Mouse (Mus musculus) macrophage (primary cell): ENCODE measurements around the gene H2afy. TPM values are rescaled to one million over a fixed set of nuclear protein-coding genes. Genes with fewer than 3 reads are reported as not detected.

Experiments used
- H3K27ac ChIP-seq: fragments of 350-480 bp; formaldehyde crosslinking; 2 replicates; pipeline ENCODE4 v1.9.0; 2021
- H3K36me3 ChIP-seq: fragments of 350-480 bp; formaldehyde crosslinking; 2 replicates; pipeline ENCODE4 v1.9.0; 2021; ENCODE audit errors: inconsistent target
- H3K4me3 ChIP-seq: fragments of 350-480 bp; formaldehyde crosslinking; 2 replicates; pipeline ENCODE4 v1.9.0; 2021; ENCODE audit errors: inconsistent target
- H3K79me2 ChIP-seq: fragments of 350-480 bp; formaldehyde crosslinking; 2 replicates; pipeline ENCODE4 v1.9.0; 2021; ENCODE audit errors: inconsistent target
- WGBS: methylation state at CpG from one replicate; pipeline ENCODE4 v1.1.7; 2026; ENCODE audit warnings: inconsistent platforms; ENCODE audit not compliant: missing documents; 5-methylcytosine and 5-hydroxymethylcytosine counted together
- polyA plus RNA-seq: library from polyadenylated mRNA; stranded (reverse); fragments of 250-400 nt; gene quantifications from 3 replicates; pipeline ENCODE4 v1.2.4, GENCODE M21; 2018; ENCODE audit warnings: inconsistent platforms
- total RNA-seq, 78 experiments: library from RNA; depleted of rRNA; stranded (reverse); fragments of 250-400 nt; gene quantifications; 1 replicate in 9 of 78; 2 replicates in 24 of 78; 3 replicates in 43 of 78; 4 replicates in 2 of 78; pipeline ENCODE4 v1.2.4; 2018; ENCODE audit warnings: inconsistent platforms in 56 of 78

H2afy gene
- total RNA-seq (2018; cell fraction: chromatin; rRNA removed) = 100 to 1,000 TPM; 256 to 801 (median 305) TPM
- 100 to 1,000 TPM in 25 of 26 experiments, 10 to 100 TPM in 1; 96.6 to 142 (median 118) TPM for total RNA-seq (2018; cell fraction: cytosol; rRNA removed)
- total RNA-seq (2018; cell fraction: nucleus; rRNA removed) = 100 to 1,000 TPM; 122 to 541 (median 233) TPM
- 96.3 to 139 TPM (median 138 TPM) in 3 replicates for polyA plus RNA-seq

DNA sequence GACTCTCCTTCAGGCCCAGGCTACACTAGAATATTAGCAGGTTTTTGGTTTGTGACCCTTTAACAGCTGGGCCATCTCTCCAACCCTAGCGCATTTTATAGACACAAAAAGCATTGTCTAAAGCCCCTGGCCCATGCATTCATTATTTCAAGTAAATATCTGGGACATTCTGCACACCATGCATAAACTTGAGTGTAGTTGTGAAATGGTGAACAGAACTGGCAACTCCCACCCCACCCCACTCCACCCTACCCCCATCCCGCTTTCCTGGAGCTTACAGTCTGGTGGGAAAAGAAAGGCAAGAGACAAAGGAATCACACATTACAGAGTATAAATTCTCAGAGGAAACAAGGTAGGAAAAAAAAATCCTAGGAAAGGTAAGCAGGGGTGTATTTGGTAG, at the start of gene H2afy:
H2afy (minus strand) TSS at position 162 of the 400 bp plus-strand sequence.
- 90% methylated on average over 2 of the region's 2 CpGs for WGBS
- H3K36me3 ChIP-seq = no peaks in the 10 kb centered on the region
- peaks cover 34% of the 10 kb centered on the region for H3K79me2 ChIP-seq
- H3K27ac ChIP-seq = peak within 1 kb of the TSS; percentile 63
- peak within 1 kb of the TSS; percentile 38 for H3K4me3 ChIP-seq

DNA sequence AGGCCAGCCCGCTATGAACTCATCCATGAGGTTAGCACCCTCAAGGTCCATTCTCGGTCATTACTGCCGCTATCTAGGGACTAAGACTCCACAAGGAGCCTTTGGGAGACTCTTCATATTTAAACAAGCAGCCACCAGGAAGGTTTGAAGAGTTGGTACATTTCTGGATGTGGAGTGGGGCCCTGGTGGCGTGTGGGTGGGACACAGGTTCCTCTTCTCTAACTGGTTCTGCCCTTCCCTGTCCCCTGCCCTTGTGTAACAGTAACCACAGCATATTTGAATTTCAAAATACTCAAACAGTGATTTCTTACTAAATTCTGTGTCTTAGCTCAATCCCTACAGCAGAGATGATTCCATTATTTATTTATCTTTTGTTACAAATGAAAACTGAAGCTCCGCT, 47.5 kb upstream of the H2afy start:
- H3K36me3 ChIP-seq = no peaks in the 10 kb centered on the region
- 14% methylated on average over 5 of the region's 5 CpGs for WGBS
- H3K27ac ChIP-seq = peak overlapping the region; percentile 97
- no peaks in the 10 kb centered on the region for H3K79me2 ChIP-seq
- H3K4me3 ChIP-seq = no peak overlapping the region

DNA sequence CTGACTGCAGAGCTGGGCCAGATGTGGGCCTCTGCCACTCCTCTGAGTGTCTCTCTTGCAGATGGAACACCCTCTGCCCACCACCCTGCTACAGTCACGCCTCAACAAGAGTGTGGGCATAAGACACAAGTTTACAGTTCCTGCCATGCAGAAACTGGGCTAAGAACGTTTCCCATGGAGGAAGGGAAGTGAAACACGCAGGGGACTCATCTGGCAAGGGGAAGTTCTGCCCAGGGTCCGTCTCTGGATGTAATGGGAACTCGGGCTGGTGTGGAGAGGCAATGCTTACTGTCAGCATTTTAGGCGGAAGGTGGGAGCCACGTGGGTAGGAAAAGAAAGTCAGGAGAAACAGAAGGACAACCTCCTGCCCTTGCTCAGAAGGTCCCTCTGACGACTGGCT, 45.3 kb upstream of the H2afy start:
- 1% methylated on average over 8 of the region's 8 CpGs for WGBS
- H3K4me3 ChIP-seq = no peak overlapping the region
- no peaks in the 10 kb centered on the region for H3K36me3 ChIP-seq
- H3K27ac ChIP-seq = peak overlapping the region; percentile 97
- peaks cover 21% of the 10 kb centered on the region for H3K79me2 ChIP-seq

GRCm38 (mm10) chr13:56178416-56179035, 42.4 kb upstream of the H2afy start, which contains the start of gene Tifab:
Gene Tifab, minus strand, starts transcription at chr13:56178885.
- WGBS = 7% methylated on average over 16 of the region's 16 CpGs
- Histone ChIP-seq H3K79me2 (peaks cover 36% of the 10 kb centered on the region), H3K4me3 (peak within 1 kb of the TSS; percentile 85), H3K27ac (peak within 1 kb of the TSS; percentile 97), H3K36me3 (no peaks in the 10 kb centered on the region; the same call in 1 of the 2 replicates)

GRCm38 (mm10) chr13:56176310-56176709, 40.1 kb upstream of the H2afy start:
- peak overlapping the region; percentile 85; the same call in 1 of the 2 replicates for H3K4me3 ChIP-seq
- no peaks in the 10 kb centered on the region; the same call in 1 of the 2 replicates for H3K36me3 ChIP-seq
- WGBS = 75% methylated on average over 7 of the region's 9 CpGs
- peaks cover 36% of the 10 kb centered on the region for H3K79me2 ChIP-seq
- H3K27ac ChIP-seq = peak overlapping the region; percentile 97

DNA sequence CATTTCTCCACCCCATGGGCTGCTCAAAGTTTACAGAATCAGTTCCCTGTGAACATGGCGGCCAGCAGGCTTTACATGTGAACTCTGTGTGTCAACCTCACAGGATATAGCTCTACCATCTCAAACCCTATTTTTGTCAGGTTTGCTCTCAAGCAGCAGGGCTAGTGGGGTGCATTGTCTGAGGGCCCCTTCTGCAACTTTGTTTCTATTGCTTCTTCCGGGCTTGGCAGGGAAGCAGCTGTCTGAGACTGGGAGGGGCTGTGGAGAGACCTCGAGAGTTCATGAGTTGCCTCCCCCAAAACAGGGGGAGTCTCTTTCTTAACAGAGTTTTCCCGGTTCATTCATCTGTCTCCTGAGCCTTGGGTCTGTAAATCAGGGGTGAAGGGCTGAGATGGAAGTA, 39.7 kb upstream of the H2afy start:
- H3K4me3 ChIP-seq = no peak overlapping the region
- WGBS = 28% methylated on average over 4 of the region's 4 CpGs
- peaks cover 36% of the 10 kb centered on the region for H3K79me2 ChIP-seq
- no peaks in the 10 kb centered on the region; the same call in 1 of the 2 replicates for H3K36me3 ChIP-seq
- peak overlapping the region; percentile 97 for H3K27ac ChIP-seq

- Histone ChIP-seq H3K4me3 (no peak overlapping the region), H3K27ac (peak overlapping the region; percentile 77)
Observed at GRCm38 (mm10) chr13:56172901-56173545, 36.9 kb upstream of the H2afy start.

DNA sequence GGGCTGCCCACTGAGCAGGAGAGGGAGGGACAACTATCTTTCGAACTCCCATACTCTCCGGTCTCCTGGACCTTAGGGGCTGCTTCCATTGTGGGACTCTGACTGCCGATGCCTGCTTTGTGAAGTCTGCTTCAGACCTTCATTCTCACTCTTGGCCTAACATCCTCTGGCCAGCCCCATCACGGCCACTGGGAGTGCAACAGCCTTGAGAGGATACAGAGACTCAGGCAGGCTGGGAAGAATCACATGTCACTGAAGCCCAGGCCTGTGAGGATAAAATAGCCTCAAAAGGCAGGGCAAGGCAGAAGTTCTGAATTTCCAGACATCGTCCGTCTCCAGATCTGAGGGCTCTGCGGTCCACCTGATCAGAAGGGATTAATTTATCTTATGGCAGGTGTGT, 35.9 kb upstream of the H2afy start:
- 74% methylated on average over 7 of the region's 7 CpGs for WGBS
- H3K4me3 ChIP-seq = no peak overlapping the region
- peak overlapping the region; percentile 77 for H3K27ac ChIP-seq
- peaks cover 22% of the 10 kb centered on the region for H3K79me2 ChIP-seq
- H3K36me3 ChIP-seq = no peaks in the 10 kb centered on the region; the same call in 1 of the 2 replicates

More at GRCm38 (mm10) chr13:56172901-56173545, 36.9 kb upstream of the H2afy start:
- H3K79me2 ChIP-seq = peaks cover 31% of the 10 kb centered on the region
- no peaks in the 10 kb centered on the region; the same call in 1 of the 2 replicates for H3K36me3 ChIP-seq
- 2% methylated on average over 7 of the region's 7 CpGs for WGBS

- Histone ChIP-seq H3K79me2 (no peaks in the 10 kb centered on the region), H3K4me3 (no peak overlapping the region), H3K27ac (no peak overlapping the region), H3K36me3 (no peaks in the 10 kb centered on the region)
- WGBS = 83% methylated on average over 3 of the region's 3 CpGs
Observed at GRCm38 (mm10) chr13:56168403-56168781, 32.2 kb upstream of the H2afy start.

DNA sequence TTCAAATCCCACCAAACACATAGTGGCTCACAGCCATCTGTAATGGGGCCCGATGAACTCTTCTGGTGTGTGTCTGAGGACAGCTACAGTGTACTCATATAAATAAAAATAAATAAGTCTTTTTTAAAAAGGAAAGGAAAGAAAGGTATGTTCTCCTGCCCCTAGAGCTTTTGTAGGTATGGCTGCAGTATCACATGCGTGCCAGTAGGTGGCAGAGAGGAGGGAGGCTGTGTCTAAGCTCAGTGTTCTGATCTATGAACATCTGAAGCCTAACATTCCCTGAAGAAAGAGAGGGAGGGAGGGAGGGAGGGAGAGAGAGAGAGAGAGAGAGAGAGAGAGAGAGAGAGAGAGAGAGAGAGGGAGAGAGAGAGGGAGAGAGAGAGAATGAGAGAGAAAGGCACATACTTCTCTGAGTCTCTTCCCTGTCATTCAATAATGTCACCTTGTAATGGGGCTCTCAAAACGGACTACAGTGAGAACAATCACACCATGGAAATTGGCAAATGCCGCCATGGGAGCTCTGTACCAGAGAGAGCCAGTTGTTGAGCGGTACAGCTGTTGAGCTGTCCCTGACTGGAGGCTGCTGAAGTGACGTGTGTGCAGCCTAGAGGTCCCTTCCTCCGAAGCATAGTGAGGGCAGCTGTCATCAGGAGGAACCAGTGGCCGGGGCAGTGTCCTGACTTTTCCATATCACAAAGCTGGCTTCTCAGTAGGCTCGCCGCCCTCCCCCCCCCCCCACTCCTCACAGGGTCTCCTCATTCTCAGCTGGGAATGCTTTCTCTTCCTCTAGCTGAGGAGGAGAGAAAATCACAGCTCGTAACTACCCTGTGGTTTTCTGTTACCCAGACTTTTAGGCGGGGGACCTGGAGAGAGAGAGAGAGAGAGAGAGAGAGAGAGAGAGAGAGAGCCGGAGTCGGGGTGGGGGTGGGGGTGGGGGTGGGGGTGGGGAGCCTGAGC, 31.6 kb upstream of the H2afy start:
- Histone ChIP-seq H3K79me2 (no peaks in the 10 kb centered on the region), H3K4me3 (no peak overlapping the region), H3K36me3 (no peaks in the 10 kb centered on the region), H3K27ac (no peak overlapping the region)
- 36% methylated on average over 9 of the region's 14 CpGs for WGBS

DNA sequence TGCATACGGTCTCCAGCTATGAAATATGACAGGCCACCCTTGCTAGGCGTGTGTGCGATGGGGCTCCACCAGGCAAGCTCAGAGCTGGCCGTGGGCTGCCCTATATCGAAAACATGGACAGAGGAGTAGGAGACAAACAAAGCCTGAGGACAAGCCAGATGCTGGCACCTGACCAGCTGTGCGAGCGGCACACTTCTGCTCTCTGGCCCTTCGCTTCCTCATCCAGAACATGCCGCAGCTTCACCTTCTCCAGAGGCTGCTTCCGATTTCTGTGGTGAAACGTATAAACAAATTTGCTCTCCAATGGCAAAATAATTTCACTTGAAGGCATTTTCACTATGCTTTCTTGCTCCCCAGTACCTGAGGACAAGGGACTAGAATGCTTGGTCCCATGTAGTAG, 29.4 kb upstream of the H2afy start:
- no peak overlapping the region for H3K27ac ChIP-seq
- H3K79me2 ChIP-seq = no peaks in the 10 kb centered on the region
- no peaks in the 10 kb centered on the region for H3K36me3 ChIP-seq
- WGBS = 20% methylated on average over 11 of the region's 11 CpGs
- no peak overlapping the region for H3K4me3 ChIP-seq

DNA sequence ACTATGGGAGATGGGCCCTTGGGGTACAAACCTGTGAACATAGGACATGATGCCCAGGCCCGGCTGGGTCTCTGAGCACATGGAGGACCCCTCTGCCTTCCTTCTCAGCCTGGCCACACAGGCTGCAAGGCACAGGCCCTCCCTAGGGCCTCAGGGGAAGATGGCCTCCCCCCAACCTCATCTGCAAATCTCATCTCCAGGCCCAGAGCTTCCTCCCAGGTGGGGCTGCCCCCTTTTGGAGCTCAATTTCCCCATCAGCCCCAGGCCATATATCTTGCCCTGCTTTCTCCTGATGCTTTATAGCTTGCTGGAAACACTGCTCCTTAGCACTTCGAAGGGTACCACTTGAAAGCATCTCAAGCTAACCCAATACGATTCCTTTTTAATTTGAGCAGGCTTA, 28.2 kb upstream of the H2afy start:
- no peak overlapping the region for H3K27ac ChIP-seq
- no peak overlapping the region for H3K4me3 ChIP-seq
- H3K36me3 ChIP-seq = no peaks in the 10 kb centered on the region
- 88% methylated on average over 3 of the region's 3 CpGs for WGBS
- no peaks in the 10 kb centered on the region for H3K79me2 ChIP-seq

GRCm38 (mm10) chr13:56163751-56164150, 27.6 kb upstream of the H2afy start:
- Histone ChIP-seq H3K27ac (0 out of 2 replicates have a peak overlapping the region, but pooled peaks have one; percentile 24), H3K79me2 (no peaks in the 10 kb centered on the region), H3K36me3 (no peaks in the 10 kb centered on the region), H3K4me3 (no peak overlapping the region)
- 89% methylated on average over 6 of the region's 6 CpGs for WGBS

DNA sequence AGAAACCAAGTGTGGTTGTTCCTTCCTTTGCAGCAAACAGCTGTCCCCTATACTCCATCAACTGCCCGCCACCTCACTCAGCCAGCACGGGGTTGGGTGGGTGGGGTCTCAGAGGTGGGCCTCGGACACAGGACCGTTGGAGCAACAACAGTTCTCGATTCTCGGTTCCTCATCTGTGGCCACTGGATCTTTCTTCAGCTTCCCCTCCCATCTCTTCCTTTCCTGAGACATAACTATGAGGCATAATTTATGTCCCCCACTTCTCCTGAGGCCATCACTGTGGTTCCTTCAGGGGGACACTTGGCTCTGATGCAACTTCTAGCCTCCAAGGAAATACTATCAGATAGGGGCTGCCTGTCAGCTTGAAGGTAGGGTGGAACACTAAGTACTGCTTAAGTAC, 26.7 kb upstream of the H2afy start:
- WGBS = 6% methylated on average over 6 of the region's 6 CpGs
- no peaks in the 10 kb centered on the region for H3K36me3 ChIP-seq
- no peak overlapping the region for H3K4me3 ChIP-seq
- peak overlapping the region; percentile 24; the same call in 1 of the 2 replicates for H3K27ac ChIP-seq
- no peaks in the 10 kb centered on the region for H3K79me2 ChIP-seq
